Mouse (Mus musculus): ENCODE results near the gene Tmem258.

GRCm38 (mm10) chr19:10239975-10240653 lies 36.3 kb downstream of the Tmem258 start:
- TF ChIP-seq CTCF (IDR thresholded peaks at IDR 0.05; ENCODE audit: control insufficient read depth, insufficient read depth, insufficient replicate concordance, low read depth, low read length) = no peak
- 0 out of 2 replicates have a peak, but pooled peaks have one; percentile 30 for TF ChIP-seq POLR2A (IDR thresholded peaks at IDR 0.05; ENCODE audit: control insufficient read depth, low read depth, low read length)

Data from testis, adult 2 months (tissue).